22 mouse cellular contexts compared by ENCODE assay signal in the genomic region with DNA sequence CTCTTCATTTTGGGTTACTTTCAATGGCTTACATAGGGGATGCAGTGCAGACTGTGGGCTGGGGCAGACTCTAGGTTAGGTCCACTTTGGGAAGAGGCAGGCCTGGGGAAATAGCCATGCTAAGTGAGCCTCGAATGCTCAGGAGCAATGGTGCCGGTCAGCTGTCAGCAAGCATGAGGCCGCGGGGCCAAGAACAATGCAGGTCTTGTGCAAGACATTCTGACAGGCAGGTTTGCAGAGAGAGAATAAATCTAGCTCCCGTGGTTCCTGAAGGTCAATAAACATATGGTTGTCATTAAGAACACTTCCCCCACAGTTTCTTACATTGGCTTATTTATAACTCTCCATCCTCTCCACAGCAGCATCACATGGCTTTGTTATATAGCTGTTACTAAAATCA.
DNase-seq lines count a peak whose midpoint lies in the region; ATAC-seq and TF ChIP-seq lines count a peak whose summit lies in the region.
"Had no signal": no experiment of that assay in that cellular context is flagged by ENCODE, and none has a peak within 500 bp of the region (broad histone marks: within the 10 kb centered on the region; RNA-seq: fewer than 3 reads in every experiment).

No protein-coding gene starts in this region.

- peak; percentile 52 for DNase-seq in kidney, postnatal 0 days (ENCODE audit: low spot score)
- DNase-seq in kidney, postnatal 10 days, result no peak
- DNase-seq in embryo, embryonic 11 days, result peak; percentile 75
- DNase-seq in forelimb bud, embryonic 11.5 days (ENCODE audit: low read depth, low spot score), result peak; percentile 74
- peak; percentile 48 for DNase-seq in neural tube, embryonic 11.5 days (ENCODE audit: low spot score)
- DNase-seq in forebrain, embryonic 14.5 days (ENCODE audit: low spot score), result no peak
- DNase-seq in urinary bladder, postnatal 25 days (ENCODE audit: low spot score), result no peak
- DNase-seq: adrenal gland, postnatal 36 days; cerebellum, adult 9-11 months; gastrocnemius, postnatal 36 days; heart, postnatal 10 days; kidney, adult 2 months; liver, postnatal 0 days; lung, postnatal 36 days; retina, postnatal 1 day; thymus, postnatal 4 days had no signal

- no peak overlapping the region for H3K4me2 ChIP-seq in kidney, postnatal 0 days (ENCODE audit: low read length)
- H3K4me2 ChIP-seq in neural tube, embryonic 11.5 days (ENCODE audit: low read depth), result no peak overlapping the region
- H3K4me2 ChIP-seq in forebrain, embryonic 14.5 days (ENCODE audit: low read length), result no peak overlapping the region
- H3K4me2 ChIP-seq: embryonic facial prominence, embryonic 12.5 days; hindbrain, embryonic 14.5 days; limb, embryonic 15.5 days; midbrain, embryonic 11.5 days had no signal

- no peak overlapping the region for H3K27ac ChIP-seq in kidney, postnatal 0 days
- H3K27ac ChIP-seq in neural tube, embryonic 11.5 days (ENCODE audit: low read depth, low read length), result no peak overlapping the region
- H3K27ac ChIP-seq in forebrain, embryonic 14.5 days (ENCODE audit: low read depth, low read length), result no peak overlapping the region
- H3K27ac ChIP-seq: embryonic facial prominence, embryonic 12.5 days; forebrain, embryonic 10.5 days; heart, embryonic 10.5 days; hindbrain, embryonic 14.5 days; limb, embryonic 15.5 days had no signal

- no peak for ATAC-seq in kidney, postnatal 0 days (replicated peaks; ENCODE audit: low FRiP score, low read depth)
- ATAC-seq in neural tube, embryonic 11.5 days (ENCODE audit: insufficient read depth, low FRiP score, low TSS enrichment), result no peak
- no peak for ATAC-seq in forebrain, embryonic 14.5 days
- ATAC-seq: liver, postnatal 0 days had no signal

- H3K36me3 ChIP-seq in kidney, postnatal 0 days (ENCODE audit: insufficient read depth, low read length), result no peaks in the 10 kb centered on the region
- no peaks in the 10 kb centered on the region for H3K36me3 ChIP-seq in neural tube, embryonic 11.5 days (ENCODE audit: control insufficient read depth, insufficient read depth, low read length)
- H3K36me3 ChIP-seq in forebrain, embryonic 14.5 days (ENCODE audit: control insufficient read depth, insufficient read depth, low read length), result no peaks in the 10 kb centered on the region
- H3K36me3 ChIP-seq: embryonic facial prominence, embryonic 12.5 days; forebrain, embryonic 10.5 days; heart, embryonic 10.5 days; limb, embryonic 15.5 days had no signal

- H3K9me3 ChIP-seq in kidney, postnatal 0 days (replicated peaks; ENCODE audit: low read length), result no peaks in the 10 kb centered on the region
- no peaks in the 10 kb centered on the region for H3K9me3 ChIP-seq in neural tube, embryonic 11.5 days (ENCODE audit: control insufficient read depth, low read length)
- no peaks in the 10 kb centered on the region for H3K9me3 ChIP-seq in forebrain, embryonic 14.5 days (replicated peaks; ENCODE audit: control insufficient read depth, low read length)
- H3K9me3 ChIP-seq: embryonic facial prominence, embryonic 12.5 days; forebrain, embryonic 10.5 days; heart, embryonic 10.5 days; limb, embryonic 15.5 days had no signal

- no peaks in the 10 kb centered on the region for H3K27me3 ChIP-seq in kidney, postnatal 0 days (ENCODE audit: insufficient read depth, low read length)
- H3K27me3 ChIP-seq in neural tube, embryonic 11.5 days (ENCODE audit: control insufficient read depth, insufficient read depth, low read length), result no peaks in the 10 kb centered on the region
- no peaks in the 10 kb centered on the region for H3K27me3 ChIP-seq in forebrain, embryonic 14.5 days (replicated peaks; ENCODE audit: control insufficient read depth, insufficient read depth, low read length)
- H3K27me3 ChIP-seq: embryonic facial prominence, embryonic 12.5 days; limb, embryonic 15.5 days had no signal

- no peak for TF ChIP-seq CTCF in kidney, postnatal 0 days (IDR thresholded peaks at IDR 0.05; ENCODE audit: low read depth)

- H3K4me1 ChIP-seq in kidney, postnatal 0 days (replicated peaks; ENCODE audit: insufficient read depth, low read length), result no peaks in the 10 kb centered on the region
- no peaks in the 10 kb centered on the region for H3K4me1 ChIP-seq in neural tube, embryonic 11.5 days (ENCODE audit: control insufficient read depth, insufficient read depth, low read length)
- H3K4me1 ChIP-seq in forebrain, embryonic 14.5 days (ENCODE audit: control insufficient read depth, insufficient read depth, low read length), result no peaks in the 10 kb centered on the region
- H3K4me1 ChIP-seq: limb, embryonic 15.5 days had no signal

- 44% methylated on average over 5 of the region's 5 CpGs for WGBS in kidney, postnatal 0 days
- WGBS in neural tube, embryonic 11.5 days, result 45% methylated on average over 5 of the region's 5 CpGs
- 75% methylated on average over 5 of the region's 5 CpGs for WGBS in forebrain, embryonic 14.5 days

- H3K9ac ChIP-seq in kidney, postnatal 0 days (ENCODE audit: low read depth, low read length), result no peak overlapping the region
- H3K9ac ChIP-seq in neural tube, embryonic 11.5 days (ENCODE audit: low read length), result no peak overlapping the region
- H3K9ac ChIP-seq in forebrain, embryonic 14.5 days (ENCODE audit: low read length), result no peak overlapping the region
- H3K9ac ChIP-seq: embryonic facial prominence, embryonic 12.5 days; hindbrain, embryonic 14.5 days; limb, embryonic 15.5 days; liver, postnatal 0 days had no signal

- H3K4me3 ChIP-seq in kidney, postnatal 0 days (replicated peaks; ENCODE audit: low read depth, low read length), result no peak overlapping the region
- H3K4me3 ChIP-seq in neural tube, embryonic 11.5 days (ENCODE audit: low read depth, low read length), result no peak overlapping the region
- no peak overlapping the region for H3K4me3 ChIP-seq in forebrain, embryonic 14.5 days (ENCODE audit: low read depth, low read length)
- H3K4me3 ChIP-seq: embryonic facial prominence, embryonic 12.5 days; forebrain, embryonic 10.5 days; heart, embryonic 10.5 days; limb, embryonic 15.5 days had no signal

Comparison
In these comparisons a context has a peak if more than half of its experiments do, and no peak if none do; other contexts are left out.
1. DNase-seq: peak in kidney, postnatal 0 days (single experiment), embryo, embryonic 11 days (single experiment), forelimb bud, embryonic 11.5 days (single experiment) and neural tube, embryonic 11.5 days (single experiment); none in kidney, postnatal 10 days (single experiment), forebrain, embryonic 14.5 days (single experiment) and urinary bladder, postnatal 25 days (single experiment).